Mouse (Mus musculus) forebrain, embryonic 16.5 days (tissue): ENCODE data around the gene Styx. TPM values are rescaled to one million over a fixed set of nuclear protein-coding genes. Genes with fewer than 3 reads are reported as not detected.
A peak's percentile ranks its signal among the peaks of the same experiment; 100 is the strongest.

ENCODE experiments used
- ATAC-seq: fragments of 200-750 bp; cut with Nextera tagmentation; 2 replicates; pipeline ENCODE4 v1.8.0; 2017; ENCODE audit warnings: mild to moderate bottlenecking, moderate library complexity
- H3K27ac ChIP-seq: fragments of 300-500 bp; sonication (generic); 2 replicates; pipeline ENCODE4 v1.5.1; 2014; ENCODE audit warnings: low read length, control low read depth
- H3K27me3 ChIP-seq: fragments of 300-500 bp; sonication (generic); replicated peaks from 2 replicates; pipeline ENCODE4 v1.6.1; 2014; ENCODE audit warnings: low read length; ENCODE audit not compliant: control insufficient read depth, insufficient read depth
- H3K36me3 ChIP-seq: fragments of 300-500 bp; sonication (generic); 2 replicates; pipeline ENCODE4 v1.6.1; 2014; ENCODE audit not compliant: control insufficient read depth, insufficient read depth
- H3K4me1 ChIP-seq: fragments of 300-500 bp; sonication (generic); replicated peaks from 2 replicates; pipeline ENCODE4 v1.6.1; 2014; ENCODE audit warnings: low read length; ENCODE audit not compliant: control insufficient read depth, insufficient read depth
- H3K4me2 ChIP-seq: fragments of 300-500 bp; sonication (generic); 2 replicates; pipeline ENCODE4 v1.6.1; 2014; ENCODE audit warnings: mild to moderate bottlenecking, low read length, control low read depth
- H3K4me3 ChIP-seq: fragments of 300-500 bp; sonication (generic); replicated peaks from 2 replicates; pipeline ENCODE4 v1.5.1; 2014; ENCODE audit warnings: mild to moderate bottlenecking, low read length, control low read depth
- H3K9ac ChIP-seq: fragments of 300-500 bp; sonication (generic); replicated peaks from 2 replicates; pipeline ENCODE4 v1.6.1; 2014; ENCODE audit warnings: low read depth, low read length, control low read depth
- H3K9me3 ChIP-seq: fragments of 300-500 bp; sonication (generic); 2 replicates; pipeline ENCODE4 v1.6.1; 2016; ENCODE audit warnings: low read length; ENCODE audit not compliant: control insufficient read depth
- WGBS: fragments of 180-500 bp; shearing (Covaris S2); extraction: QIAGEN DNeasy Blood & Tissue Kit; methylation state at CpG from one replicate; pipeline ENCODE4 v1.1.7; 2014; 5-methylcytosine and 5-hydroxymethylcytosine counted together
- polyA plus RNA-seq: library from polyadenylated mRNA; unstranded; fragments of >200 nt; fragmentation: Nextera tagmentation; extraction: Ambion mirVana; gene quantifications from 2 replicates; pipeline ENCODE4 v1.2.1, GENCODE M21; 2015

Gene Styx
- polyA plus RNA-seq, 1 experiment from 2014 or later: 59.2 TPM

- Histone ChIP-seq H3K36me3 (no peaks in the 10 kb centered on the region), H3K4me3 (no peak overlapping the region), H3K4me2 (no peak overlapping the region), H3K9me3 (no peaks in the 10 kb centered on the region), H3K4me1 (no peaks in the 10 kb centered on the region), H3K27ac (no peak overlapping the region), H3K27me3 (no peaks in the 10 kb centered on the region), H3K9ac (no peak overlapping the region)
- ATAC-seq: no peak
- 53% methylated on average over 7 of the region's 7 CpGs for WGBS
Measured at GRCm38 (mm10) chr14:45444870-45445269, 94.0 kb downstream of the Styx start.

GRCm38 (mm10) chr14:45445445-45445844, 94.6 kb downstream of the Styx start:
- no peak overlapping the region for H3K4me2 ChIP-seq
- ATAC-seq: no peak
- no peaks in the 10 kb centered on the region for H3K9me3 ChIP-seq
- no peaks in the 10 kb centered on the region for H3K27me3 ChIP-seq
- H3K9ac ChIP-seq: no peak overlapping the region
- H3K4me3 ChIP-seq: no peak overlapping the region
- 75% methylated on average over 12 of the region's 12 CpGs for WGBS
- H3K27ac ChIP-seq: no peak overlapping the region
- H3K4me1 ChIP-seq: no peaks in the 10 kb centered on the region
- H3K36me3 ChIP-seq: no peaks in the 10 kb centered on the region

- no peaks in the 10 kb centered on the region for H3K4me1 ChIP-seq
- H3K36me3 ChIP-seq: no peaks in the 10 kb centered on the region
- no peak overlapping the region for H3K27ac ChIP-seq
- no peaks in the 10 kb centered on the region for H3K27me3 ChIP-seq
- H3K9me3 ChIP-seq: no peaks in the 10 kb centered on the region
- no peak for ATAC-seq
- H3K4me3 ChIP-seq: no peak overlapping the region
- 79% methylated on average over 3 of the region's 3 CpGs for WGBS
- H3K4me2 ChIP-seq: no peak overlapping the region
- H3K9ac ChIP-seq: no peak overlapping the region
Measured at GRCm38 (mm10) chr14:45446777-45447176, 95.9 kb downstream of the Styx start.

GRCm38 (mm10) chr14:45451090-45451489, 100.2 kb downstream of the Styx start:
- Histone ChIP-seq H3K27me3 (no peaks in the 10 kb centered on the region), H3K36me3 (no peaks in the 10 kb centered on the region), H3K9me3 (no peaks in the 10 kb centered on the region), H3K27ac (no peak overlapping the region), H3K4me2 (no peak overlapping the region), H3K4me3 (no peak overlapping the region), H3K9ac (no peak overlapping the region), H3K4me1 (peaks cover 9% of the 10 kb centered on the region)
- ATAC-seq: no peak
- WGBS: 27% methylated on average over 2 of the region's 2 CpGs

- H3K4me3 ChIP-seq: no peak overlapping the region
Measured at GRCm38 (mm10) chr14:45452148-45452547, 101.3 kb downstream of the Styx start.

GRCm38 (mm10) chr14:45452861-45453512, 102.1 kb downstream of the Styx start:
- no peaks in the 10 kb centered on the region for H3K36me3 ChIP-seq
- H3K4me2 ChIP-seq: no peak overlapping the region
- no peaks in the 10 kb centered on the region for H3K27me3 ChIP-seq
- H3K9me3 ChIP-seq: no peaks in the 10 kb centered on the region
- ATAC-seq: no peak
- no peak overlapping the region for H3K9ac ChIP-seq
- peaks cover 15% of the 10 kb centered on the region for H3K4me1 ChIP-seq
- H3K4me3 ChIP-seq: no peak overlapping the region
- H3K27ac ChIP-seq: no peak overlapping the region
- WGBS: 23% methylated on average over 11 of the region's 11 CpGs

More at GRCm38 (mm10) chr14:45452148-45452547, 101.3 kb downstream of the Styx start:
- no peaks in the 10 kb centered on the region for H3K36me3 ChIP-seq
- H3K4me1 ChIP-seq: peaks cover 15% of the 10 kb centered on the region
- no peaks in the 10 kb centered on the region for H3K9me3 ChIP-seq
- H3K9ac ChIP-seq: no peak overlapping the region
- no peak overlapping the region for H3K27ac ChIP-seq
- no peak overlapping the region for H3K4me2 ChIP-seq
- H3K27me3 ChIP-seq: no peaks in the 10 kb centered on the region
- no peak for ATAC-seq
- 71% methylated on average over 4 of the region's 4 CpGs for WGBS

GRCm38 (mm10) chr14:45453538-45454233, 102.8 kb downstream of the Styx start:
- Histone ChIP-seq H3K4me1 (peaks cover 15% of the 10 kb centered on the region), H3K36me3 (no peaks in the 10 kb centered on the region), H3K27me3 (no peaks in the 10 kb centered on the region), H3K4me2 (no peak overlapping the region), H3K4me3 (no peak overlapping the region), H3K27ac (no peak overlapping the region), H3K9ac (no peak overlapping the region), H3K9me3 (no peaks in the 10 kb centered on the region)
- ATAC-seq: no peak
- 66% methylated on average over 5 of the region's 5 CpGs for WGBS

GRCm38 (mm10) chr14:45455651-45456501, 105.0 kb downstream of the Styx start:
- Histone ChIP-seq H3K4me3 (no peak overlapping the region), H3K27me3 (no peaks in the 10 kb centered on the region), H3K9me3 (no peaks in the 10 kb centered on the region), H3K4me2 (no peak overlapping the region), H3K9ac (no peak overlapping the region), H3K36me3 (peaks cover 10% of the 10 kb centered on the region), H3K27ac (peak overlapping the region; percentile 42), H3K4me1 (peaks cover 15% of the 10 kb centered on the region)
- 50% methylated on average over 12 of the region's 12 CpGs for WGBS
- no peak; the same call in 1 of the 2 replicates for ATAC-seq

GRCm38 (mm10) chr14:45456502-45456846, 105.6 kb downstream of the Styx start:
- no CpG with 5 or more reads among the region's 1 CpGs for WGBS
- H3K4me2 ChIP-seq: no peak overlapping the region
- H3K36me3 ChIP-seq: peaks cover 15% of the 10 kb centered on the region
- H3K4me3 ChIP-seq: no peak overlapping the region
- peaks cover 15% of the 10 kb centered on the region for H3K4me1 ChIP-seq
- H3K9me3 ChIP-seq: no peaks in the 10 kb centered on the region
- no peak overlapping the region for H3K9ac ChIP-seq
- ATAC-seq: peak; percentile 25; the same call in 1 of the 2 replicates
- H3K27ac ChIP-seq: no peak overlapping the region; the same call in 1 of the 2 replicates
- H3K27me3 ChIP-seq: no peaks in the 10 kb centered on the region
